ENCODE assay signal across 8 mouse cellular contexts in the genomic region with DNA sequence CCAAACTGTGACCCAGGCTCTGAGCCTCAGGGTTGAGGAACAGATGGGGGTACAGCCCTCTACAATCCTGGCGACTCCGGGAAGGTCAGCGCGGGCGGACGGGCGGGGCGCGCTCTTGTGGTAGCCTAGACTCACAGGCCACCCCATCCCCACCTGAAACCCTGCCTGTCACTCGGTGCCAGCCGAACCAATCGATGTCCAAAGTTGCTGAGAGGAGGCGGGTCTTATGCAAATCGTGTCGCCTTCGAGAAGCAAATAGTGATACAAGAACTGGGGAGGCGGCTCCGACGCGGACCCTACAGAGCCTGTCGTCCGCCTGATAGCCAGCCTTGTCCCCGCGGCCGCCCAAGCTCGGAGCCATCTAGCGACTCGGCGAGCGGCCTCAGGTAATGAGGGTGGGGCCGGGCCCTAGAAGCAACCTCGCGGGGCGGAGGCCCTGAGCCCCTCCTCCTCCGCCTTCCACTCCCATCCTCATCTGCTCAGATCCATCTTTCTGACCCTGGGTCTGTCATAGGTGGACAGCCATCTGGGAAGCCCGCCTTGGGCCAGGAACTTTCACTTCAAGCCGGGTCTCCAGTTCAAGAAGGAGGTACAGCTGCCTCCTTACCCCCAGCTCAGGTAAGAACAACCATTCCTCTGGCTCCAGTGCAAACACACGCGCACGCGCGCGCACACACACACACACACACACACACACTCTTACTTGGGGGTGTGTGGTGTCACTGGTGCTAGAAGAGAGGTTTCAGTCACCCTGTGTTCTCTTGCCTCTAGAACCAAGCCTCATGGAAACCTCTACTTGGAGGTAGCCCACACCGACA. TPM values are rescaled to one million over a fixed set of nuclear protein-coding genes. Genes with fewer than 3 reads are reported as not detected.
DNase-seq lines count a peak whose midpoint lies in the region; ATAC-seq lines count a peak whose summit lies in the region.

No protein-coding gene starts in this region.

- peak; percentile 69 for DNase-seq in WW6 (ENCODE audit: low read depth, low spot score)
- DNase-seq in gastrocnemius, postnatal 10 days = peak; percentile 42
- DNase-seq in hindlimb bud, embryonic 11.5 days (ENCODE audit: extremely low spot score, low read depth, low spot score) = peak; percentile 66
- DNase-seq in left cerebral cortex, adult 18-20 months (ENCODE audit: low spot score in 2 of 2) = peak; percentile 83 to 93
- peak; percentile 73 for DNase-seq in lung, postnatal 25 days (ENCODE audit: low spot score)
- DNase-seq in retina, adult 2 months (ENCODE audit: low read depth, low spot score) = peak; percentile 67
- peak; percentile 45 for DNase-seq in thymus, postnatal 14 days

- ATAC-seq in common myeloid progenitor, adult 5-6 weeks (replicated peaks; ENCODE audit: low read depth, poor library complexity, severe bottlenecking) = peak; percentile 87

RNA-seq across cellular contexts. Expression of a gene that starts 0.4 kb away (rescaled TPM):
- not detected in 2 replicates for total RNA-seq in common myeloid progenitor, adult 5-6 weeks (2017)
- under 1 TPM; 0.38 to 0.59 TPM for total RNA-seq in gastrocnemius, postnatal 10 days (2021)
- total RNA-seq in left cerebral cortex, adult 18-20 months (2021) = 100 to 1,000 TPM; 525 to 560 TPM

RNA-seq across cellular contexts. Expression of a gene that starts 17.9 kb away (rescaled TPM):
- total RNA-seq in common myeloid progenitor, adult 5-6 weeks (2017) = not detected in 2 replicates
- total RNA-seq in gastrocnemius, postnatal 10 days (2021) = 10 to 100 TPM in 1 of 2 experiments, 1 to 10 TPM in 1; 9.9 to 10.7 TPM
- total RNA-seq in left cerebral cortex, adult 18-20 months (2021) = 10 to 100 TPM; 10.5 to 13.4 TPM

RNA-seq across cellular contexts. Expression of a gene that starts 43.7 kb away (rescaled TPM):
- total RNA-seq in common myeloid progenitor, adult 5-6 weeks (2017) = 72.2 and 91.1 TPM in 2 replicates
- total RNA-seq in gastrocnemius, postnatal 10 days (2021) = 10 to 100 TPM; 23.5 to 24.0 TPM
- total RNA-seq in left cerebral cortex, adult 18-20 months (2021) = 10 to 100 TPM; 22.0 to 23.4 TPM

RNA-seq across cellular contexts. Expression of a gene that starts 49.9 kb away (rescaled TPM):
- not detected in 2 replicates for total RNA-seq in common myeloid progenitor, adult 5-6 weeks (2017)
- 10 to 100 TPM; 21.2 to 27.4 TPM for total RNA-seq in gastrocnemius, postnatal 10 days (2021)
- 1 to 10 TPM; 3.5 to 3.9 TPM for total RNA-seq in left cerebral cortex, adult 18-20 months (2021)

Comparison
In these comparisons a context has a peak if more than half of its experiments do, and no peak if none do; other contexts are left out.
1. Peak in every context shown above with its lines: DNase-seq and ATAC-seq.
2. RNA of a gene that starts 0.4 kb away (total RNA-seq): 525 to 560 TPM in left cerebral cortex, adult 18-20 months; 0.38 to 0.59 TPM in gastrocnemius, postnatal 10 days and not detected in common myeloid progenitor, adult 5-6 weeks; every median in the first group is over 100 times any median in the second.
3. RNA of a gene that starts 17.9 kb away (total RNA-seq): 10.5 to 13.4 TPM in left cerebral cortex, adult 18-20 months and 9.9 to 10.7 TPM in gastrocnemius, postnatal 10 days; not detected in common myeloid progenitor, adult 5-6 weeks; every median in the first group is over 10 times any median in the second.